Mouse (Mus musculus) midbrain, embryonic 14.5 days (tissue): ENCODE data around the gene Fam205a3. TPM values are rescaled to one million over a fixed set of nuclear protein-coding genes. Genes with fewer than 3 reads are reported as not detected.
"Not testable (repeated sequence)": the region's sequence is repeated elsewhere in the genome, so short reads cannot be mapped to it uniquely, and the experiment has no call there.

Experiments
- ATAC-seq: fragments of 200-750 bp; cut with Nextera tagmentation; 2 replicates; pipeline ENCODE4 v1.8.0; 2017; ENCODE audit warnings: moderate number of reproducible peaks, moderate library complexity; ENCODE audit not compliant: low FRiP score, low TSS enrichment
- DNase-seq: peaks from one replicate; pipeline ENCODE4 v3.0.0-alpha.2; 2015
- H3K27ac ChIP-seq: fragments of 300-500 bp; sonication (generic); replicated peaks from 2 replicates; pipeline ENCODE4 v1.5.1; 2014; ENCODE audit warnings: mild to moderate bottlenecking, low read depth, low read length, moderate library complexity
- H3K27me3 ChIP-seq: fragments of 300-500 bp; sonication (generic); 2 replicates; pipeline ENCODE4 v1.6.1; 2014; ENCODE audit warnings: low read length, control low read depth, mixed read lengths; ENCODE audit not compliant: control insufficient read depth, insufficient read depth
- H3K36me3 ChIP-seq: fragments of 300-500 bp; sonication (generic); 2 replicates; pipeline ENCODE4 v1.6.1; 2014; ENCODE audit warnings: low read length, control low read depth; ENCODE audit not compliant: control insufficient read depth, insufficient read depth
- H3K4me1 ChIP-seq: fragments of 300-500 bp; sonication (generic); 2 replicates; pipeline ENCODE4 v1.6.1; 2014; ENCODE audit warnings: mild to moderate bottlenecking, antibody characterized with exemption, low read length, control low read depth; ENCODE audit not compliant: control insufficient read depth, insufficient read depth
- H3K4me2 ChIP-seq: fragments of 300-500 bp; sonication (generic); 2 replicates; pipeline ENCODE4 v1.6.1; 2014; ENCODE audit warnings: mild to moderate bottlenecking, low read length, moderate library complexity
- H3K4me3 ChIP-seq: fragments of 300-500 bp; sonication (generic); replicated peaks from 2 replicates; pipeline ENCODE4 v1.5.1; 2014; ENCODE audit warnings: low read depth, low read length
- H3K9ac ChIP-seq: fragments of 300-500 bp; sonication (generic); replicated peaks from 2 replicates; pipeline ENCODE4 v1.6.1; 2014; ENCODE audit warnings: mild to moderate bottlenecking, low read length, moderate library complexity
- H3K9me3 ChIP-seq: fragments of 300-500 bp; sonication (generic); 2 replicates; pipeline ENCODE4 v1.6.1; 2016; ENCODE audit warnings: low read length, control low read depth, mixed read lengths; ENCODE audit not compliant: control insufficient read depth
- WGBS: fragments of 180-500 bp; shearing (Covaris S2); extraction: QIAGEN DNeasy Blood & Tissue Kit; methylation state at CpG from one replicate; pipeline ENCODE4 v1.1.7; 2014; 5-methylcytosine and 5-hydroxymethylcytosine counted together
- polyA plus RNA-seq: library from polyadenylated mRNA; unstranded; fragments of >200 nt; fragmentation: Nextera tagmentation; extraction: Ambion mirVana; gene quantifications from 2 replicates; pipeline ENCODE4 v1.2.1, GENCODE M21; 2014

Fam205a3 gene
- not detected in 2 replicates for polyA plus RNA-seq

DNA sequence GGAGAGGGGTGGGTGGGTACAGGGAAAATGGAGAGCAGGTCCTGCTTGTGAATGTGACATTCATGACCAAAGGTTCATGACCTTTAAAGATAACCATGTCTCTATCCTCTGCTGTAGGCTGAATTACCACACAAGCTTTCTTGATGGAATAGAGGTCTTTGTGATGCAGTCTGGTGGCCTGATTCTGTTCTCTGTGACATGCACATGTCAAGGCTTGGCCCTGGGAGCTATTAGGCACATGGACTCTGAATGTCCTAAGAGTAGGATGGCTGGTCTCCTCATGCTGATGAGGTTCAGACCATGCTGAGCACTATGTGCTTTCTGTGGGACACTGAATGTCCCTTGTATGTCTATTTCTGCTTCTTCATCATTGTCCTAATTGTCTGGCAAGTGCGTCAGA, at the start of gene Fam205a3:
Gene Fam205a3 (plus strand): TSS at position 301 of the 400 bp plus-strand sequence.
- not testable (repeated sequence) for H3K27me3 ChIP-seq, H3K4me1 ChIP-seq, H3K4me3 ChIP-seq, ATAC-seq, H3K27ac ChIP-seq, DNase-seq, H3K36me3 ChIP-seq, H3K9ac ChIP-seq, H3K4me2 ChIP-seq, H3K9me3 ChIP-seq
- WGBS: no CpG with 5 or more reads among the region's 1 CpGs

DNA sequence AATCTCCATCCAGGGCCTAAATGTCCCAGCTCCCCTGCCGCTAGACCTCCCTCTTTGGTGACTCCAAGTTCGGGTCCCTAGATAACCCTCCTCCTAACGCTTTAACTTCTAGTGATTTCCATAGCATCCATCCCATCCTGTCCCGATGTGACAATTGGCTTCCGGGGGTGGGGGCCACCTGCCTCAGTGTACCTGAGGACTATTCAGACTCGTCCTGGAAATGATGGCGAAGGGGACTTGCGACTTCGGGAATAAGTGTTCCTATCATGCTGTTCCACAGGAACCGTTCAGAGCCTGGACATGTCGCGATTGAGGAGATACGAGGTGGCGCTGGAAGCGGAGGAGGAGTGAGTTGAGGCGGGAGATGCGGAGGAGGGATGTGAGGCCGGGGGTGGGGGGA, 24.2 kb upstream of the Fam205a3 start, which contains the start of gene Gm21953:
Gene Gm21953 (plus strand): TSS at position 301 of the 400 bp plus-strand sequence.
- H3K27me3 ChIP-seq, H3K9ac ChIP-seq, H3K9me3 ChIP-seq, H3K27ac ChIP-seq, DNase-seq, ATAC-seq, H3K36me3 ChIP-seq, H3K4me1 ChIP-seq, H3K4me2 ChIP-seq, H3K4me3 ChIP-seq: not testable (repeated sequence)
- WGBS: no CpG with 5 or more reads among the region's 18 CpGs

Other genes starting within 250 kb of the Fam205a3 start
- not detected in 2 replicates for gene Gm3893, start 227.1 kb upstream of the Fam205a3 start, polyA plus RNA-seq
- not detected in 2 replicates for gene Gm13304, start 203.5 kb upstream of the Fam205a3 start, polyA plus RNA-seq
- gene Gm13306, start 164.9 kb upstream of the Fam205a3 start, polyA plus RNA-seq: 2.0 and 4.3 TPM in 2 replicates
- 0.30 TPM in 1 of 2 replicates, not detected in the other for gene Gm13305, start 149.7 kb upstream of the Fam205a3 start, polyA plus RNA-seq
- not detected in 2 replicates for gene Gm10600, start 77.7 kb upstream of the Fam205a3 start, polyA plus RNA-seq
- not detected in 2 replicates for gene Ccl21b, start 62.6 kb upstream of the Fam205a3 start, polyA plus RNA-seq
- gene Gm21953, start 24.1 kb upstream of the Fam205a3 start, polyA plus RNA-seq: not detected in 2 replicates
- not detected in 2 replicates for gene Gm21586, start 121.0 kb downstream of the Fam205a3 start, polyA plus RNA-seq
- 0.13 and 0.62 TPM in 2 replicates for gene Gm2163, start 148.4 kb downstream of the Fam205a3 start, polyA plus RNA-seq
- gene Fam205a2, start 209.8 kb downstream of the Fam205a3 start, polyA plus RNA-seq: not detected in 2 replicates